Mouse (Mus musculus): ENCODE data around the gene Ccer2. TPM values are rescaled to one million over a fixed set of nuclear protein-coding genes. Genes with fewer than 3 reads are reported as not detected.

Gene Ccer2
- 0.69 and 1.0 TPM in 2 replicates for polyA plus RNA-seq (2021; fragmentation: Nextera tagmentation)
- long read RNA-seq, experiment 1, partial matches to known transcripts: 1 of 1 reads
- long read RNA-seq, experiment 1, other reads (novel, unspliced or antisense): 0 of 1 reads
- long read RNA-seq, experiment 2, partial matches to known transcripts: 0 of 2 reads
- long read RNA-seq, experiment 2, other reads (novel, unspliced or antisense): 0 of 2 reads

DNA sequence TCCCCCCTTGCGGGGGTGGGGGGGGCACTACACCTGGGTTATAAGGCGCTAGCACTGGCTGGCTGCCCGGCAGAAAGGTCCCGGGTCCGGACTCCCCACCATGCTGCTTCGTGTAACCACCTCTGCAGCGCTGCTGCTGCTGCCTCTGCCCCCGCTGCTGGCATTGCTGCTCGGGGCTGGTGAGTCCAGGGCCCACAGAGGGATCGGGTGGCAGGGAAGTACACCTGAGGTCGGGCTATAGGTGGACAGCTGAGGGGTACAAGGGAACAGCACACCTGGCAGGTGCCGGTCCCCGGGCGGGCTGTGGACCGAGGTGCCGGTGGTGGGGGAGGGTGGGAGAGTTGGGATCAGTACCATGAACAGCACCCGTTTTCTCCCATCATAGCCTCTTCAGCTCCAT is at the start of gene Ccer2:
TSS of gene Ccer2 (plus strand) at position 96 of the 400 bp plus-strand sequence.

DNA sequence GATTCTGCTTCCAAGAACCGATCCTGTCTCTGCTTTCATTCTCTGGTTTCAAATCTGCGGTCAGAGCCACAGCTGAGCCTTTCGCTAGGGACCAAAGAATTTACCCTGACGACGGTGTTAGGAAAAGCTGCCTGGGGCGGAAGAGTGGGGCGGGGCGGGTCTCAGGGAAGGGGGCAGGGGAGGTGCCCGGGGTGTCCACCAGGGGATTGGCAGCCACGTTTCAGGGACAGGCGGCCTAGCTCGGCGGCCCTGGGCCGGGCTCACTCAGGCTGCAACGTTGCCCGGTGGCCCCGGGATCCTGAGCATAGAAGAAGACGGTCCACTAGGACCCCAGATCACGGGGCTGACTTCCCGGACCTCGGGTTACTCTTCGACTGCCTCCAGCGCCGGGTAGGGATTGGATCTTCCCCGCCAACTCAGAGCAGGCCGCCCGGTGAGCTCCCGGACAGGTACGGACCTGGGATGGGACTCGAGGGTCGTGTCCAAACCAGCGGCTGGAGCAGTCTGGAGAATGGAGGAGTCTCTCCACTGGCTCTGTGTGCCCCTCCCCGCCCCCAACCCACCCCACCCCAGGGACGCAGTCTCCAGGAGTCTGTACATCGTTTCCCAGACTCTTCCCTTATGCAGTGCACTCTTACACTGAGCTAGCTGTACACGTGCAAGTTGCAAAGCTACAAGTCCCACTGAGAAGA is 39.2 kb upstream of the Ccer2 start, which contains the start of gene Fbxo17:
TSS of gene Fbxo17 (plus strand) at position 215 of the 692 bp plus-strand sequence.

DNA sequence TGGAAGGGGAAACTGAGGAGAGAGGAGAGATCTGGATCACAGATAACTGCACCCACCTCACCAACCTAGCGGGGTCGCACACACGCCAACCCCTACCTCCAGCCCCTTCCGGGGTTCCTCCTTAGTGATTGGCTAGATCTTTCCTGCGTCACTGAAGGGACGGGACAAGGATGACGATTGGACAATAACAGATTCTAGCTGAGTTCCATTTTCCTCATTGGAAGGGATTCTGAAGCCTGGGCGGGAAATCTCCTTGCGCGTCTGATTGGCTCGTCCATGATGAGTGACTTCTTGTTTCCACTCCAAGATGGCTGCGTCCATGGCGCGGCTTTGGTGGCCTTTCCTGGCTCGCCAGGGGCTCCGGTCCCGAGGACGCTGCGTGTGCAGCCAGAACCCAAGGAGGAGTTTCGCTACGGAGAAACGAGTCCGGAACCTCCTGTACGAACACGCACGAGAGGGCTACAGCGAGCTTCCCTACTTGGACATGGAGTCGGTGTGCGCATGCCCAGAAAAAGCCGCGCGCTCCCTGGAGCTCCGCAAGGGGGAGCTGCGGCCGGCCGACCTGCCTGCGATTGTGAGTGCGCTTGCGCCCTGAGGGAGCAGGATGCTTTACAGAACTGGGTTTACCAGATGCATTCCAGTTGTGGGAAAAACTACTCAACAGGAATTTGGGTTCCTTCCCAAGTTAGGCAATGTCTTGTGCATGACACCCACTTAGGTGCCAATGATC is 14.1 kb upstream of the Ccer2 start, which contains the start of the genes Mrps12 and Sars2:
TSS of gene Mrps12 (minus strand) at position 112 of the 730 bp plus-strand sequence.
TSS of gene Sars2 (plus strand) at position 284 of the 730 bp plus-strand sequence.

DNA sequence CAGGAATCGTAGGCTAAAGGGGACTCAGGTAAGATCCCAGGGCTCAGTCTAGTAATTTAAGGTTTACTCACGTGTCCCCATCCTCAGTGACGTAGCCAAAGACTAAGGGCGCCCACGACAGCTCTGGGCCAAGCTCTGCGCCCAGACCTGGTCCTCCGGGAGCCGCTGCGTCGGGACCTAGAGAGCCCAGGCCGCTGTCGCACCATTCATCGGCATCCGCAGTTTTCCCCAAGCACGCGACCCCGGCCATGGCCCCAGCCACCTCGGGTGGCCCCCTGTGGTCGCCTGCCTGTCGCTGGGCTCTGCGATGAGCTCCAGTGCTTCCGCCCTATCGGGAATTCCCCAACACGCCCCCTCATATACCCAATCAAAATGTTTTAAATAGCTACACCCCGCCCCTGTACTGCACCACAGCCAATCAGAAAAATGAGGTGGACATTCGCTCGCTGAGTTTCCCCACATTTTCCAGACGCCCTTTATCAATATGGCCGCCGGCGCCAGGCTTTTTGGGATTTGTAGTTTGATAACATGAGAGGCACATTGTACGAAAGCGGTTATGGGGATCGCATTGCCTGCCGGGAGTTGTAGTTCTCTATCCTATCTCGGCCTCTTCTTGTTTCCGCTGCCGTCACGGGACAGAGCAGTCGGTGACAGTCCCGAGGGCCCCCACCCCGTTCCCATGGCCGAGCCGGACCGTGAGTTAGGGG is 10.4 kb downstream of the Ccer2 start, which contains the start of gene Sirt2:
TSS of gene Sirt2 (plus strand) at position 563 of the 707 bp plus-strand sequence.

DNA sequence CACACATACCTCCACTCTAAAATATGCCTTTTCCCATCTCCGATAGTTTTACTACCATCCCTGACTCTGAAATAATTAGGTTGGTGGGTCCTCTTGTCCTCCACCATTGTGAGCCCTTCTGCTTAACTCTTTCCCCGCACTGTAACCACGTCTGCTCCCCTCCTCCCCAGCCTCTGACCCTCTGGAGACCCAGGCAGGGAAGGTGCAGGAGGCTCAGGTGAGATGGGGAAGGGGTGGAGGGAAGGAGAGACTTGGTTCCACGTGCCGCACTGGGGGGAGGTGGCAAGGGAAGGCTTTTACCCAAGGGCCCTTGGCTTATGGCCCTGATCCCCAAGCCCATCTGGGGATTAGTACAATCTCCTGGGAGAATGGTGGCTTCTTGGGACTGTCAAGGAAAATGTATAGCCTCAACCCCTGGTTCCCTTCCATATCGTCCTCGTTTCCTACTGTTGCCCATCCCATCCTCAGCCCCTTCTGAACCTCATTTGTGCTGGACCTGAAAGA is 11.5 kb downstream of the Ccer2 start, which contains the start of gene Nfkbib:
TSS of gene Nfkbib (minus strand) at position 51 of the 504 bp plus-strand sequence.

DNA sequence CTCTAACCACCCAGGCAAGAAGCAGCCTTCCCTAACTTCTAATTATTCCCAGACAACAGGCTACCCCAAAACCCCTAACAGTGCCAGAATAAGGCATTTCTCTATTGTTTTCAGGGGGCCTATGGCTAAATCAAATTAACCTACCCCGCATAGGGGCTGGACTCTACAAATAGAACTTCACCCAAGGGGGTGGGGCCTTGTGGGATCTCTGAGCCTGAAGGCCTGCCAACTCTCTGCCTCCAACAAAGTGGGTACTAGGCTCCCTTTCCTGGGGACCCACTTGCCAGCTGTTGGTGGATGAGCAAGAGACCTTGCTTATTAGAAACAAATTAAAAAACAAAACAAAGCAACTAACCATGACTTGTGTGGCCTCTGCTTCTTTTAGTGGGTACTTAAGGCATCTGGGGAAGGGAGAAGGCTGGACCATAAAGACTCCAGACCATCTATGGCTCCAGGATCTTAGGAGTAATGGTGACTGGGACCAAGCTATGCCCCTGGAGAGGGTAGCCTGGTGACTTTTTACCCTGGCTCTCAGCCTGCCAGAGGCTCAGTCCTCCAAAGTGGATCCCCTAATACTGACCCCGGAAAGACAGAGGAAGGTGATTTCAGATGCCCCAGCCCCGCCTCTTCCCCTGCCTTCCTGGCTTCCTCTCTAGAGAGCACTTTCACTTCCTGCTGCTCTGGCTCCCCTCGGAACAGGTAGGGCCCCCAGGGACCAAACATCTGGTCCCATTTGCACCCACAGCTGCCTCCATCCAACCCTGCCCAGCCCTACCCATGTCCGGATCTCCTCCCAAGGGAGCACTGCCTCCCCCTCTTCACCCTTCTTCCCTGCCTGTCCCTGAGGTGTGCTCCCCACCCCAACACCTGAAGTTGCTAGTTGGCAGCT is 32.6 kb downstream of the Ccer2 start, which contains the start of gene Rinl:
TSS of gene Rinl (plus strand) at position 663 of the 889 bp plus-strand sequence.

DNA sequence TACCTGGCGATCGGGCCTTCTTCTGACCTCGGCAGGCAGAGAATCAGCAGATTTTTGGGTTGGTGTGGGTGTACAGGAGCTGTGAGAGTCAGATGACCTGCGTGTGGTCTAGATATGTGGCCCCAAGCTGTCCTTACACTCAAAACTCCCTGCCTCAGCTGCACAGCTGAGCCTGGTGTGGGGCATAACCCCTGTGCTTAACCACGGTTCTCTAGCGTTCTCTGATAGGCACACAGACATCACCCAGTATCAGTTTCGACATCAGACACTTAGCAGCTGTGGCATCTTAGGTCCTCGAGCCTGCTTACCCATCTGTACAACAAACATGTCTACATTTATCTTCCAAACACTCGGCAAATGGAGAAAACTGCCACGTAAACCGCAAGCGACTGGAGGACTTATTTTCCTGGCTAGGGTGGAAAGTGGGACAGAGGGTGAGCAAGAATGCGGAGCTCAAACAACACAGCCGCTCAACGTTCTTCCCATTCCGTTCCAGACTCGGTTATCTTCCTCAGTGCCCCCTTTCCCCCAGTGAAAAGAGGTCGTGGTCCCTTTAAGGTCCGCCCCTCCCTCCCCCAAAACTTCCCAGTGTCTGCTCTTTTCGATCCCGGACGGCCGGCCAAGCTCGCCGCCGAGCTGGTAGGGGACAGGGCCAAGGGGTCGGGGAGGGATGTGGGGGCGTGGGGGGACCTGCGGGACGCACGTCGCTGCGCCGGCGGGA is 52.4 kb downstream of the Ccer2 start, which contains the start of gene Hnrnpl:
TSS of gene Hnrnpl (plus strand) at position 321 of the 721 bp plus-strand sequence.

Other genes starting within 250 kb of the Ccer2 start
- gene Ifnl2, start 245.7 kb upstream of the Ccer2 start, polyA plus RNA-seq (2021; fragmentation: Nextera tagmentation): not detected in 2 replicates
- not detected in 2 replicates for gene Ifnl3, start 233.3 kb upstream of the Ccer2 start, polyA plus RNA-seq (2021; fragmentation: Nextera tagmentation)
- gene Sycn, start 215.3 kb upstream of the Ccer2 start, polyA plus RNA-seq (2021; fragmentation: Nextera tagmentation): not detected in 2 replicates
- not detected in 2 replicates for gene Nccrp1, start 208.9 kb upstream of the Ccer2 start, polyA plus RNA-seq (2021; fragmentation: Nextera tagmentation)
- 9.2 and 10.0 TPM in 2 replicates for gene Samd4b, start 158.0 kb upstream of the Ccer2 start, polyA plus RNA-seq (2021; fragmentation: Nextera tagmentation)
- gene Pak4, start 158.0 kb upstream of the Ccer2 start, polyA plus RNA-seq (2021; fragmentation: Nextera tagmentation): 6.1 and 6.2 TPM in 2 replicates
- 1.0 and 1.2 TPM in 2 replicates for gene Acp7, start 124.8 kb upstream of the Ccer2 start, polyA plus RNA-seq (2021; fragmentation: Nextera tagmentation)
- gene Fbxo27, start 63.3 kb upstream of the Ccer2 start, polyA plus RNA-seq (2021; fragmentation: Nextera tagmentation): 11.9 and 13.0 TPM in 2 replicates
- gene Fbxo17, start 39.4 kb upstream of the Ccer2 start, polyA plus RNA-seq (2021; fragmentation: Nextera tagmentation): 2.4 and 2.6 TPM in 2 replicates
- gene Mrps12, start 14.4 kb upstream of the Ccer2 start, polyA plus RNA-seq (2021; fragmentation: Nextera tagmentation): 263 and 268 TPM in 2 replicates
- 11.6 and 13.2 TPM in 2 replicates for gene Sars2, start 14.2 kb upstream of the Ccer2 start, polyA plus RNA-seq (2021; fragmentation: Nextera tagmentation)
- 156 and 178 TPM in 2 replicates for gene Sirt2, start 10.6 kb downstream of the Ccer2 start, polyA plus RNA-seq (2021; fragmentation: Nextera tagmentation)
- 53.0 and 54.7 TPM in 2 replicates for gene Nfkbib, start 11.3 kb downstream of the Ccer2 start, polyA plus RNA-seq (2021; fragmentation: Nextera tagmentation)
- 2.7 and 3.0 TPM in 2 replicates for gene Rinl, start 32.8 kb downstream of the Ccer2 start, polyA plus RNA-seq (2021; fragmentation: Nextera tagmentation)
- 59.9 and 81.2 TPM in 2 replicates for gene Hnrnpl, start 52.4 kb downstream of the Ccer2 start, polyA plus RNA-seq (2021; fragmentation: Nextera tagmentation)
- 166 and 175 TPM in 2 replicates for gene Ech1, start 69.0 kb downstream of the Ccer2 start, polyA plus RNA-seq (2021; fragmentation: Nextera tagmentation)
- 0.19 and 0.28 TPM in 2 replicates for gene Lgals4, start 77.7 kb downstream of the Ccer2 start, polyA plus RNA-seq (2021; fragmentation: Nextera tagmentation)
- gene Lgals7, start 107.7 kb downstream of the Ccer2 start, polyA plus RNA-seq (2021; fragmentation: Nextera tagmentation): 0.39 TPM in 1 of 2 replicates, not detected in the other
- 0.29 and 0.36 TPM in 2 replicates for gene Capn12, start 125.2 kb downstream of the Ccer2 start, polyA plus RNA-seq (2021; fragmentation: Nextera tagmentation)
- 90.7 and 101 TPM in 2 replicates for gene Actn4, start 206.2 kb downstream of the Ccer2 start, polyA plus RNA-seq (2021; fragmentation: Nextera tagmentation)
- 580 and 617 TPM in 2 replicates for gene Eif3k, start 225.7 kb downstream of the Ccer2 start, polyA plus RNA-seq (2021; fragmentation: Nextera tagmentation)
- 0.26 and 0.45 TPM in 2 replicates for gene Map4k1, start 225.9 kb downstream of the Ccer2 start, polyA plus RNA-seq (2021; fragmentation: Nextera tagmentation)